Mouse (Mus musculus): Measurements from ENCODE around the gene Lrrc4.

- TF ChIP-seq CTCF (IDR thresholded peaks at IDR 0.05; ENCODE audit: low read depth, low read length): no peak
- TF ChIP-seq POLR2A (IDR thresholded peaks at IDR 0.05; ENCODE audit: insufficient read depth, low read length): no peak
- TF ChIP-seq EP300 (IDR thresholded peaks at IDR 0.05; ENCODE audit: insufficient read depth, low read depth, low read length): no peak
Measured at GRCm38 (mm10) chr6:28791809-28792208, 39.7 kb downstream of the Lrrc4 start.

Measured in ES-Bruce4 (cell line).